Mouse (Mus musculus): ENCODE measurements around the gene Olfr316.

DNA sequence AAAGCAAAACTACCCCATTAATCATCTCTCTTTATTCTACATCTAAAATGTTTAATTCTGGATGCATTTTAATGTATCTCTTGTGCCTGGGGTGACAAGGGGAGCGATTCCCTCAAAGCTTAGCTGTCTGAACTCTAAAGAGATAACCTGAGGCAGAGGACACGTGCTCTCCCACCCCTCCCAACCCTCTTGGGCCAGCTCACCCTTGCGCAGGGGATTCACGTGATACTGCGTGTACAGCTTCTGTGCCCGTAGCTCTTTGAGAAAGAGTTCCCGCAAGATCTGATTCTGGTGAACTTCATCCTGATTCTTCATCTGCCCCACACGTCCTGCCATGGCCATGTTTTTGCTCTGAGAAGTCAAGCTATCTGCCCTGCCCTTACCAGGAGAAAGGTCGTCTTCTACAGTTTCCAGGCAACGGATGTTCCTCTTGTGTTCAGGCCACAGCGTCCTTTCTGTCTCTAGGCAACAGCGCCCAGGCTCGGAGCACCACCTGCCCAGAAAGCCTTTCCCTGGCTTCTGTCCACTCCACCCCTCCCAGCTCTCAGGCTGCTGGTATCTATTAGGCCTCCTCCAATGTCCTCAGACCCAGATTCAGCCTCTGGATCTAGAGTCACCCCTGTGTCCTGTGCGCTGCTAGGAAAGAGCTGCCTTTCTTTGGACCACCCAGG is 49.2 kb downstream of the Olfr316 start, which contains the start of gene Fam183b:
- no peak for TF ChIP-seq POLR2A (IDR thresholded peaks at IDR 0.05; ENCODE audit: borderline replicate concordance, insufficient read depth, low read length)
- TF ChIP-seq CTCF (IDR thresholded peaks at IDR 0.05; ENCODE audit: borderline replicate concordance, insufficient read depth, low read depth, low read length): no peak

Measured in cerebellum, adult 2 months (tissue).